Mouse (Mus musculus) left cerebral cortex, adult 6 months (tissue): Measurements from ENCODE around the gene Umod. TPM values are rescaled to one million over a fixed set of nuclear protein-coding genes. Genes with fewer than 3 reads are reported as not detected.

ENCODE experiments used
- long read RNA-seq, 2 experiments: library from polyadenylated mRNA; unstranded; transcript quantifications; one replicate each; pipeline ENCODE4 v2.0.0; 2019 to 2020
- polyA plus RNA-seq: library from polyadenylated mRNA; unstranded; fragments of <200 nt; fragmentation: Nextera tagmentation; gene quantifications from 2 replicates; pipeline ENCODE4 v1.2.3, GENCODE M21; 2021

Gene Umod
- polyA plus RNA-seq, result not detected in 2 replicates
- long read RNA-seq, experiment 1, result 0 reads
- long read RNA-seq, experiment 2, result 0 reads

GRCm38 (mm10) chr7:119479256-119479655, at the start of gene Umod:
Gene Umod (minus strand): TSS chr7:119479282.

DNA sequence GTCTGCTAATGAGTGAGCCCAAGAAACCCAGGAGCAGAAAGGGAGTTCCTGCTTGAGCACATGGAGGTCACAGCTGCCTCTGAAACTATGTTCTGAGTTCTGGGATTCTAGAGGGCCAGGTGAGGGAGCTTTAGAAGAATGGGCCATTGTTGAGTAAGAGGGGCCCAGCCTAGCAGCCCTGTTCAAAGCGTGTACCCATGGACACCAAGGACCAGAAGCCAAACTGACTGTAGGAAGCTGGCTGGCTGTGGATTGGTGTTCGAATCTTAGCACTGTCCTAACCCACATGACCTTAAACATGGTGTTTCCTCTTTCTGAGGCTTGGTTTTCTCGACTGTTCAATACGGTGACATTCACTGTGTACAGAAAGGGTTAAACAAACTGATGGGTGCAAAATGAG, 44.3 kb upstream of the Umod start, which contains the start of gene Pdilt:
Gene Pdilt, minus strand, starts transcription at position 101 of the 400 bp plus-strand sequence.

GRCm38 (mm10) chr7:119519163-119519562, 40.1 kb upstream of the Umod start, which contains the start of gene Acsm5:
Gene Acsm5 (plus strand): TSS chr7:119519463.

GRCm38 (mm10) chr7:119459185-119459584, 19.9 kb downstream of the Umod start, which contains the start of gene Gp2:
Gene Gp2 (minus strand): TSS chr7:119459285.

Other genes starting within 250 kb of the Umod start
- 0.09 TPM in 1 of 2 replicates, not detected in the other for gene Gp2, start 20.0 kb downstream of the Umod start, polyA plus RNA-seq
- 0.32 and 0.36 TPM in 2 replicates for gene Acsm5, start 40.2 kb upstream of the Umod start, polyA plus RNA-seq
- not detected in 2 replicates for gene Pdilt, start 44.2 kb upstream of the Umod start, polyA plus RNA-seq
- gene Acsm2, start 75.1 kb upstream of the Umod start, polyA plus RNA-seq, result not detected in 2 replicates
- gene Acsm1, start 127.7 kb upstream of the Umod start, polyA plus RNA-seq, result not detected in 2 replicates
- gene Acsm4, start 210.7 kb upstream of the Umod start, polyA plus RNA-seq, result not detected in 2 replicates
- 29.2 and 34.9 TPM in 2 replicates for gene Thumpd1, start 241.5 kb upstream of the Umod start, polyA plus RNA-seq